Mouse (Mus musculus): ENCODE measurements around the gene Ttf1. TPM values are rescaled to one million over a fixed set of nuclear protein-coding genes. Genes with fewer than 3 reads are reported as not detected.

Ttf1 gene
- polyA plus RNA-seq, 1 experiment from 2014 or later = 11.3 TPM

GRCm38 (mm10) chr2:29039741-29040140 lies 20.3 kb upstream of the Ttf1 start:
- H3K4me2 ChIP-seq = no peak overlapping the region
- no peaks in the 10 kb centered on the region for H3K4me1 ChIP-seq
- H3K36me3 ChIP-seq = no peaks in the 10 kb centered on the region
- WGBS = 25% methylated on average over 5 of the region's 5 CpGs
- ATAC-seq (ENCODE audit: borderline replicate concordance, extremely low read depth, low FRiP score, low TSS enrichment) = no peak
- H3K4me3 ChIP-seq = no peak overlapping the region
- H3K27me3 ChIP-seq = peaks cover 45% of the 10 kb centered on the region
- H3K9me3 ChIP-seq = no peaks in the 10 kb centered on the region
- no peak overlapping the region for H3K27ac ChIP-seq
- H3K9ac ChIP-seq = no peak overlapping the region

- Histone ChIP-seq H3K27me3 (peaks cover 45% of the 10 kb centered on the region), H3K36me3 (no peaks in the 10 kb centered on the region), H3K27ac (no peak overlapping the region), H3K9me3 (no peaks in the 10 kb centered on the region), H3K9ac (no peak overlapping the region), H3K4me3 (no peak overlapping the region), H3K4me2 (no peak overlapping the region), H3K4me1 (no peaks in the 10 kb centered on the region)
- 23% methylated on average over 18 of the region's 18 CpGs for WGBS
- no peak for ATAC-seq (ENCODE audit: borderline replicate concordance, extremely low read depth, low FRiP score, low TSS enrichment)
Observed at GRCm38 (mm10) chr2:29040594-29041476, 19.2 kb upstream of the Ttf1 start.

GRCm38 (mm10) chr2:29041477-29041768 lies 18.6 kb upstream of the Ttf1 start:
- 39% methylated on average over 8 of the region's 8 CpGs for WGBS
- Histone ChIP-seq H3K27me3 (peaks cover 45% of the 10 kb centered on the region), H3K36me3 (no peaks in the 10 kb centered on the region), H3K4me1 (no peaks in the 10 kb centered on the region), H3K27ac (no peak overlapping the region), H3K9me3 (no peaks in the 10 kb centered on the region), H3K4me2 (no peak overlapping the region), H3K9ac (no peak overlapping the region), H3K4me3 (no peak overlapping the region)
- no peak for ATAC-seq (ENCODE audit: borderline replicate concordance, extremely low read depth, low FRiP score, low TSS enrichment)

GRCm38 (mm10) chr2:29042124-29042523 lies 17.9 kb upstream of the Ttf1 start:
- WGBS = 91% methylated on average over 5 of the region's 5 CpGs
- H3K9ac ChIP-seq = no peak overlapping the region
- no peak overlapping the region for H3K27ac ChIP-seq
- H3K27me3 ChIP-seq = peaks cover 45% of the 10 kb centered on the region
- no peak overlapping the region for H3K4me3 ChIP-seq
- H3K4me2 ChIP-seq = no peak overlapping the region
- no peak for ATAC-seq (ENCODE audit: borderline replicate concordance, extremely low read depth, low FRiP score, low TSS enrichment)
- no peaks in the 10 kb centered on the region for H3K36me3 ChIP-seq
- no peaks in the 10 kb centered on the region for H3K9me3 ChIP-seq
- H3K4me1 ChIP-seq = no peaks in the 10 kb centered on the region

- H3K4me2 ChIP-seq = no peak overlapping the region
- no peaks in the 10 kb centered on the region for H3K9me3 ChIP-seq
- H3K36me3 ChIP-seq = no peaks in the 10 kb centered on the region
- no peak for ATAC-seq (ENCODE audit: borderline replicate concordance, extremely low read depth, low FRiP score, low TSS enrichment)
- H3K9ac ChIP-seq = no peak overlapping the region
- no peak overlapping the region for H3K27ac ChIP-seq
- peaks cover 12% of the 10 kb centered on the region for H3K27me3 ChIP-seq
- WGBS = 55% methylated on average over 16 of the region's 16 CpGs
- H3K4me3 ChIP-seq = no peak overlapping the region
- H3K4me1 ChIP-seq = no peaks in the 10 kb centered on the region
Observed at GRCm38 (mm10) chr2:29046151-29046550, 13.9 kb upstream of the Ttf1 start.

GRCm38 (mm10) chr2:29051932-29052331 lies 8.1 kb upstream of the Ttf1 start:
- no peaks in the 10 kb centered on the region for H3K9me3 ChIP-seq
- peaks cover 11% of the 10 kb centered on the region for H3K4me1 ChIP-seq
- H3K27me3 ChIP-seq = peaks cover 10% of the 10 kb centered on the region; the same call in 1 of the 2 replicates
- no peak for ATAC-seq (ENCODE audit: borderline replicate concordance, extremely low read depth, low FRiP score, low TSS enrichment)
- H3K27ac ChIP-seq = no peak overlapping the region
- no peak overlapping the region for H3K4me3 ChIP-seq
- no peak overlapping the region for H3K4me2 ChIP-seq
- 41% methylated on average over 5 of the region's 5 CpGs for WGBS
- no peaks in the 10 kb centered on the region for H3K36me3 ChIP-seq
- H3K9ac ChIP-seq = no peak overlapping the region

GRCm38 (mm10) chr2:29052943-29053454 lies 7.1 kb upstream of the Ttf1 start:
- ATAC-seq (ENCODE audit: borderline replicate concordance, extremely low read depth, low FRiP score, low TSS enrichment) = peak; percentile 39; the same call in 1 of the 2 replicates
- H3K4me1 ChIP-seq = peaks cover 11% of the 10 kb centered on the region
- H3K27me3 ChIP-seq = peaks cover 10% of the 10 kb centered on the region; the same call in 1 of the 2 replicates
- H3K36me3 ChIP-seq = no peaks in the 10 kb centered on the region
- no peak overlapping the region for H3K9ac ChIP-seq
- no peaks in the 10 kb centered on the region for H3K9me3 ChIP-seq
- no peak overlapping the region for H3K4me3 ChIP-seq
- no peak overlapping the region for H3K4me2 ChIP-seq
- no peak overlapping the region for H3K27ac ChIP-seq
- 25% methylated on average over 4 of the region's 4 CpGs for WGBS

- peaks cover 19% of the 10 kb centered on the region for H3K27me3 ChIP-seq
- H3K9ac ChIP-seq = peak overlapping the region; percentile 60
- peak; percentile 37; the same call in 1 of the 2 replicates for ATAC-seq (ENCODE audit: borderline replicate concordance, extremely low read depth, low FRiP score, low TSS enrichment)
Observed at GRCm38 (mm10) chr2:29053802-29054544, 6.1 kb upstream of the Ttf1 start.

GRCm38 (mm10) chr2:29054545-29054935 lies 5.5 kb upstream of the Ttf1 start:
- peaks cover 20% of the 10 kb centered on the region for H3K27me3 ChIP-seq
- no peaks in the 10 kb centered on the region for H3K36me3 ChIP-seq
- H3K27ac ChIP-seq = no peak overlapping the region
- ATAC-seq (ENCODE audit: borderline replicate concordance, extremely low read depth, low FRiP score, low TSS enrichment) = peak; percentile 40; the same call in 1 of the 2 replicates
- H3K9me3 ChIP-seq = no peaks in the 10 kb centered on the region
- peak overlapping the region; percentile 60 for H3K9ac ChIP-seq
- WGBS = 2% methylated on average over 30 of the region's 30 CpGs
- H3K4me3 ChIP-seq = peak overlapping the region; percentile 53
- H3K4me2 ChIP-seq = peak overlapping the region; percentile 89
- peaks cover 11% of the 10 kb centered on the region for H3K4me1 ChIP-seq

More at GRCm38 (mm10) chr2:29053802-29054544, 6.1 kb upstream of the Ttf1 start:
- WGBS = 2% methylated on average over 20 of the region's 20 CpGs
- no peaks in the 10 kb centered on the region for H3K9me3 ChIP-seq
- no peak overlapping the region for H3K27ac ChIP-seq
- H3K4me3 ChIP-seq = peak overlapping the region; percentile 53
- H3K4me2 ChIP-seq = peak overlapping the region; percentile 89
- H3K4me1 ChIP-seq = peaks cover 11% of the 10 kb centered on the region
- no peaks in the 10 kb centered on the region for H3K36me3 ChIP-seq

- H3K4me3 ChIP-seq = peak within 1 kb of the TSS; percentile 53
- no peaks in the 10 kb centered on the region for H3K9me3 ChIP-seq
- ATAC-seq (ENCODE audit: borderline replicate concordance, extremely low read depth, low FRiP score, low TSS enrichment) = peak; percentile 27; the same call in 1 of the 2 replicates
- H3K9ac ChIP-seq = peak within 1 kb of the TSS; percentile 60
- H3K4me1 ChIP-seq = peaks cover 11% of the 10 kb centered on the region
- peak within 1 kb of the TSS; percentile 89 for H3K4me2 ChIP-seq
- no peaks in the 10 kb centered on the region for H3K36me3 ChIP-seq
- peaks cover 20% of the 10 kb centered on the region for H3K27me3 ChIP-seq
- H3K27ac ChIP-seq = 0 out of 2 replicates have a peak within 1 kb of the TSS, but pooled peaks have one; percentile 37
- WGBS = under 1% methylated on average over 25 of the region's 25 CpGs
Observed at GRCm38 (mm10) chr2:29054991-29055390, 5.1 kb upstream of the Ttf1 start, which contains the start of gene Cfap77. TSS of gene Cfap77 (minus strand) at chr2:29055066.

- H3K36me3 ChIP-seq = peaks cover 33% of the 10 kb centered on the region
- WGBS = 82% methylated on average over 6 of the region's 6 CpGs
- ATAC-seq (ENCODE audit: borderline replicate concordance, extremely low read depth, low FRiP score, low TSS enrichment) = no peak
- no peak overlapping the region for H3K4me3 ChIP-seq
- H3K27me3 ChIP-seq = no peaks in the 10 kb centered on the region
- H3K4me1 ChIP-seq = peaks cover 11% of the 10 kb centered on the region
- no peak overlapping the region for H3K4me2 ChIP-seq
- H3K27ac ChIP-seq = no peak overlapping the region
- no peak overlapping the region for H3K9ac ChIP-seq
- H3K9me3 ChIP-seq = no peaks in the 10 kb centered on the region
Observed at GRCm38 (mm10) chr2:29065796-29066195, 5.7 kb downstream of the Ttf1 start.

- no peaks in the 10 kb centered on the region for H3K27me3 ChIP-seq
- H3K4me2 ChIP-seq = no peak overlapping the region
- H3K4me3 ChIP-seq = no peak overlapping the region
- H3K4me1 ChIP-seq = peaks cover 5% of the 10 kb centered on the region
- WGBS = 47% methylated on average over 7 of the region's 7 CpGs
- H3K9me3 ChIP-seq = no peaks in the 10 kb centered on the region
- H3K9ac ChIP-seq = no peak overlapping the region
- H3K36me3 ChIP-seq = peaks cover 39% of the 10 kb centered on the region
- no peak for ATAC-seq (ENCODE audit: borderline replicate concordance, extremely low read depth, low FRiP score, low TSS enrichment)
- no peak overlapping the region for H3K27ac ChIP-seq
Observed at GRCm38 (mm10) chr2:29066410-29066809, 6.3 kb downstream of the Ttf1 start.

All from lung, embryonic 15.5 days (tissue).